In genomic region chr5:25886708-25887107, GRCm38 (mm10) we compare ENCODE assay signal across 32 mouse cellular contexts. TPM values are rescaled to one million over a fixed set of nuclear protein-coding genes. Genes with fewer than 3 reads are reported as not detected.
A peak's percentile ranks its signal among the peaks of the same experiment; 100 is the strongest.
DNase-seq lines count a peak whose midpoint lies in the region; ATAC-seq lines count a peak whose summit lies in the region.
"Had no signal": no experiment of that assay in that cellular context is flagged by ENCODE, and none has a peak within 500 bp of the region (broad histone marks: within the 10 kb centered on the region; RNA-seq: fewer than 3 reads in every experiment).

No protein-coding gene starts in this region.

- no peak overlapping the region for H3K4me2 ChIP-seq in hindbrain, embryonic 16.5 days (ENCODE audit: low read length)
- H3K4me2 ChIP-seq in hindbrain, embryonic 13.5 days, result no peak overlapping the region
- H3K4me2 ChIP-seq in neural tube, embryonic 13.5 days, result no peak overlapping the region
- H3K4me2 ChIP-seq: embryonic facial prominence, embryonic 13.5 days; forebrain, embryonic 12.5 days; forebrain, embryonic 15.5 days; heart, embryonic 12.5 days; heart, embryonic 15.5 days; hindbrain, embryonic 15.5 days had no signal

- 0 out of 2 replicates have a peak, but pooled peaks cover 3% of the 10 kb centered on the region for H3K9me3 ChIP-seq in hindbrain, embryonic 16.5 days (ENCODE audit: control insufficient read depth, low read length)
- peaks cover 13% of the 10 kb centered on the region for H3K9me3 ChIP-seq in hindbrain, embryonic 13.5 days
- peaks cover 4% of the 10 kb centered on the region for H3K9me3 ChIP-seq in neural tube, embryonic 13.5 days
- H3K9me3 ChIP-seq: forebrain, embryonic 12.5 days; hindbrain, embryonic 15.5 days had no signal

- WGBS in hindbrain, embryonic 16.5 days, result 67% methylated on average over 3 of the region's 3 CpGs
- WGBS in hindbrain, embryonic 13.5 days, result 72% methylated on average over 3 of the region's 3 CpGs
- 46% methylated on average over 3 of the region's 3 CpGs for WGBS in neural tube, embryonic 13.5 days

- 0 out of 2 replicates have a peak, but pooled peaks have one; percentile 30 for ATAC-seq in hindbrain, embryonic 16.5 days
- no peak for ATAC-seq in hindbrain, embryonic 13.5 days (ENCODE audit: low FRiP score)
- peak; percentile 61; the same call in 1 of the 2 replicates for ATAC-seq in neural tube, embryonic 13.5 days (ENCODE audit: low read depth)
- ATAC-seq in CD4-positive, CD25-positive, alpha-beta regulatory T cell, adult 4 months, result no peak
- ATAC-seq in megakaryocyte progenitor cell, adult 5-6 weeks (replicated peaks; ENCODE audit: poor library complexity), result no peak
- ATAC-seq: activated CD4-positive, CD25-positive, alpha-beta regulatory T cell, adult 4 months; forebrain, embryonic 15.5 days had no signal

- peaks cover 3% of the 10 kb centered on the region for H3K4me1 ChIP-seq in hindbrain, embryonic 16.5 days (ENCODE audit: control insufficient read depth, insufficient read depth, low read depth, low read length)
- H3K4me1 ChIP-seq in hindbrain, embryonic 13.5 days (replicated peaks), result peaks cover 10% of the 10 kb centered on the region
- peaks cover 12% of the 10 kb centered on the region for H3K4me1 ChIP-seq in neural tube, embryonic 13.5 days (replicated peaks)
- H3K4me1 ChIP-seq: embryonic facial prominence, embryonic 10.5 days; embryonic facial prominence, embryonic 13.5 days; forebrain, embryonic 12.5 days had no signal

- no peak overlapping the region for H3K27ac ChIP-seq in hindbrain, embryonic 16.5 days (ENCODE audit: low read depth, low read length)
- no peak overlapping the region for H3K27ac ChIP-seq in hindbrain, embryonic 13.5 days
- H3K27ac ChIP-seq in neural tube, embryonic 13.5 days (replicated peaks), result no peak overlapping the region
- H3K27ac ChIP-seq: embryonic facial prominence, embryonic 10.5 days; embryonic facial prominence, embryonic 13.5 days; forebrain, embryonic 12.5 days; forebrain, embryonic 15.5 days; heart, embryonic 15.5 days; hindbrain, embryonic 15.5 days had no signal

- no peaks in the 10 kb centered on the region for H3K27me3 ChIP-seq in hindbrain, embryonic 16.5 days (replicated peaks; ENCODE audit: control insufficient read depth, insufficient read depth, low read length)
- H3K27me3 ChIP-seq in hindbrain, embryonic 13.5 days, result no peaks in the 10 kb centered on the region
- H3K27me3 ChIP-seq in neural tube, embryonic 13.5 days, result no peaks in the 10 kb centered on the region
- H3K27me3 ChIP-seq: embryonic facial prominence, embryonic 13.5 days; forebrain, embryonic 12.5 days; forebrain, embryonic 15.5 days; heart, embryonic 12.5 days; heart, embryonic 15.5 days; hindbrain, embryonic 15.5 days had no signal

- no peaks in the 10 kb centered on the region for H3K36me3 ChIP-seq in hindbrain, embryonic 16.5 days (ENCODE audit: control insufficient read depth, insufficient read depth, low read length)
- H3K36me3 ChIP-seq in hindbrain, embryonic 13.5 days, result no peaks in the 10 kb centered on the region
- no peaks in the 10 kb centered on the region for H3K36me3 ChIP-seq in neural tube, embryonic 13.5 days
- H3K36me3 ChIP-seq: embryonic facial prominence, embryonic 10.5 days; embryonic facial prominence, embryonic 13.5 days; forebrain, embryonic 12.5 days; forebrain, embryonic 15.5 days; heart, embryonic 12.5 days; heart, embryonic 15.5 days; hindbrain, embryonic 15.5 days had no signal

- peak; percentile 29 for DNase-seq in mesoderm, embryonic 11.5 days (ENCODE audit: low read depth, low spot score)
- DNase-seq: adrenal gland, adult 8-10 months; adrenal gland, postnatal 25 days; cerebellum, adult 11-12 months; cerebellum, adult 8-10 months; cerebellum, postnatal 10 days; cerebellum, postnatal 36 days; embryo, embryonic 11 days; gastrocnemius, postnatal 25 days; heart, postnatal 10 days; heart, postnatal 4 days had no signal

- no peak overlapping the region for H3K4me3 ChIP-seq in hindbrain, embryonic 16.5 days (ENCODE audit: low read length)
- H3K4me3 ChIP-seq in hindbrain, embryonic 13.5 days, result no peak overlapping the region
- no peak overlapping the region for H3K4me3 ChIP-seq in neural tube, embryonic 13.5 days
- H3K4me3 ChIP-seq: embryonic facial prominence, embryonic 10.5 days; embryonic facial prominence, embryonic 13.5 days; erythroblast, embryonic 14.5 days; forebrain, embryonic 12.5 days; forebrain, embryonic 15.5 days; heart, embryonic 12.5 days; heart, embryonic 15.5 days; hindbrain, embryonic 15.5 days had no signal

- no peak overlapping the region for H3K9ac ChIP-seq in hindbrain, embryonic 16.5 days (ENCODE audit: low read depth, low read length)
- H3K9ac ChIP-seq in hindbrain, embryonic 13.5 days, result no peak overlapping the region
- no peak overlapping the region for H3K9ac ChIP-seq in neural tube, embryonic 13.5 days
- H3K9ac ChIP-seq: embryonic facial prominence, embryonic 13.5 days; forebrain, embryonic 12.5 days; forebrain, embryonic 15.5 days; heart, embryonic 12.5 days; heart, embryonic 15.5 days; hindbrain, embryonic 15.5 days had no signal

RNA-seq across cellular contexts. Expression of gene Gm21663, which starts 55.5 kb away (rescaled TPM):
- polyA plus RNA-seq in hindbrain, embryonic 16.5 days (2015; fragmentation: Nextera tagmentation; extraction: Ambion mirVana), result 0.11 TPM in 1 of 2 replicates, not detected in the other
- polyA plus RNA-seq in hindbrain, embryonic 13.5 days (2015; fragmentation: Nextera tagmentation; extraction: Ambion mirVana), result 0.17 TPM in 1 of 2 replicates, not detected in the other
- polyA plus RNA-seq in neural tube, embryonic 13.5 days (2015; fragmentation: Nextera tagmentation; extraction: Ambion mirVana), result not detected in 2 replicates
- not detected for polyA plus RNA-seq in CD4-positive, CD25-positive, alpha-beta regulatory T cell, adult 4 months (2017; shearing (Covaris generic))
- not detected in 2 replicates for total RNA-seq in megakaryocyte progenitor cell, adult 5-6 weeks (2015)
- not detected in 2 replicates for total RNA-seq in megakaryocyte progenitor cell, adult 5-6 weeks (2017)
- total RNA-seq: adrenal gland, adult 8-10 months; adrenal gland, postnatal 25 days; ES-E14; gastrocnemius, adult 8-10 months; gastrocnemius, postnatal 25 days; heart, adult 8-10 months; heart, postnatal 10 days; heart, postnatal 4 days had no signal
- polyA plus RNA-seq: activated CD4-positive, CD25-positive, alpha-beta regulatory T cell, adult 4 months; brain, embryonic 14.5 days; C2C12; cortical plate, adult 2 months; embryonic facial prominence, embryonic 10.5 days; erythroblast, embryonic 14.5 days; forebrain, embryonic 12.5 days; forebrain, embryonic 15.5 days; gonadal fat pad, adult 2 months; heart, embryonic 15.5 days; hindbrain, embryonic 15.5 days had no signal

Comparison
In these comparisons a context has a peak if more than half of its experiments do, and no peak if none do; other contexts are left out.
1. ATAC-seq: peak in hindbrain, embryonic 16.5 days (single experiment) and neural tube, embryonic 13.5 days (single experiment); none in hindbrain, embryonic 13.5 days (single experiment), CD4-positive, CD25-positive, alpha-beta regulatory T cell, adult 4 months (single experiment) and megakaryocyte progenitor cell, adult 5-6 weeks (single experiment).